Mouse (Mus musculus): ENCODE results near the gene Hhat. TPM values are rescaled to one million over a fixed set of nuclear protein-coding genes. Genes with fewer than 3 reads are reported as not detected.

Gene Hhat
- total RNA-seq, 2 experiments from 2014 or later = 0.81 to 1.3 TPM

- no peak overlapping the region for H3K4me3 ChIP-seq
- no peak for DNase-seq (ENCODE audit: extremely low spot score in 1 of 2, low spot score in 2 of 2)
- no peak for TF ChIP-seq CTCF (IDR thresholded peaks at IDR 0.05)
- intact Hi-C loops (cut with DNase I) = no loop called here
- no peak overlapping the region for H3K27ac ChIP-seq
Measured at GRCm38 (mm10) chr1:192750042-192750437, 21.0 kb downstream of the Hhat start.

GRCm38 (mm10) chr1:192749270-192750041 lies 21.6 kb downstream of the Hhat start:
- intact Hi-C loops (cut with DNase I) = no loop called here
- no peak for TF ChIP-seq CTCF (IDR thresholded peaks at IDR 0.05)
- no peak for DNase-seq (ENCODE audit: extremely low spot score in 1 of 2, low spot score in 2 of 2)
- Histone ChIP-seq H3K27ac (no peak overlapping the region), H3K4me3 (no peak overlapping the region)

GRCm38 (mm10) chr1:192746201-192746600 lies 24.8 kb downstream of the Hhat start:
- no peak for TF ChIP-seq CTCF (IDR thresholded peaks at IDR 0.05)
- no peak for DNase-seq (ENCODE audit: extremely low spot score in 1 of 2, low spot score in 2 of 2)
- no peak overlapping the region for H3K27ac ChIP-seq
- intact Hi-C loops (cut with DNase I) = no loop called here
- H3K4me3 ChIP-seq = no peak overlapping the region

- Histone ChIP-seq H3K27ac (no peak overlapping the region), H3K4me3 (no peak overlapping the region)
- intact Hi-C loops (cut with DNase I) = no loop called here
- TF ChIP-seq CTCF (IDR thresholded peaks at IDR 0.05) = peak; percentile 72
- no peak for DNase-seq (ENCODE audit: extremely low spot score in 1 of 2, low spot score in 2 of 2)
Measured at GRCm38 (mm10) chr1:192745240-192746101, 25.6 kb downstream of the Hhat start.

- DNase-seq (ENCODE audit: extremely low spot score in 1 of 2, low spot score in 2 of 2) = no peak
- H3K4me3 ChIP-seq = no peak overlapping the region
- intact Hi-C loops (cut with DNase I) = no loop called here
- no peak overlapping the region for H3K27ac ChIP-seq
- no peak for TF ChIP-seq CTCF (IDR thresholded peaks at IDR 0.05)
Measured at GRCm38 (mm10) chr1:192744880-192745239, 26.2 kb downstream of the Hhat start.

GRCm38 (mm10) chr1:192742394-192743251 lies 28.4 kb downstream of the Hhat start:
- no peak for TF ChIP-seq CTCF (IDR thresholded peaks at IDR 0.05)
- Histone ChIP-seq H3K4me3 (no peak overlapping the region), H3K27ac (no peak overlapping the region)
- intact Hi-C loops (cut with DNase I) = no loop called here
- DNase-seq (ENCODE audit: extremely low spot score in 1 of 2, low spot score in 2 of 2) = no peak

- no peak for DNase-seq (ENCODE audit: extremely low spot score in 1 of 2, low spot score in 2 of 2)
- intact Hi-C loops (cut with DNase I) = no loop called here
- no peak overlapping the region for H3K27ac ChIP-seq
- no peak for TF ChIP-seq CTCF (IDR thresholded peaks at IDR 0.05)
- H3K4me3 ChIP-seq = no peak overlapping the region
Measured at GRCm38 (mm10) chr1:192741896-192742295, 29.1 kb downstream of the Hhat start.

GRCm38 (mm10) chr1:192736524-192736923 lies 34.5 kb downstream of the Hhat start:
- intact Hi-C loops (cut with DNase I) = no loop called here

GRCm38 (mm10) chr1:192736002-192736426 lies 35.0 kb downstream of the Hhat start:
- no peak for TF ChIP-seq CTCF (IDR thresholded peaks at IDR 0.05)
- Histone ChIP-seq H3K27ac (no peak overlapping the region), H3K4me3 (no peak overlapping the region)
- intact Hi-C loops (cut with DNase I) = no loop called here
- DNase-seq (ENCODE audit: extremely low spot score in 1 of 2, low spot score in 2 of 2) = no peak

More at GRCm38 (mm10) chr1:192736524-192736923, 34.5 kb downstream of the Hhat start:
- Histone ChIP-seq H3K4me3 (no peak overlapping the region), H3K27ac (no peak overlapping the region)
- no peak for TF ChIP-seq CTCF (IDR thresholded peaks at IDR 0.05)
- no peak for DNase-seq (ENCODE audit: extremely low spot score in 1 of 2, low spot score in 2 of 2)

GRCm38 (mm10) chr1:192730517-192730916 lies 40.5 kb downstream of the Hhat start:
- intact Hi-C loops (cut with DNase I) = no loop called here
- no peak overlapping the region for H3K4me3 ChIP-seq
- no peak overlapping the region for H3K27ac ChIP-seq
- DNase-seq (ENCODE audit: extremely low spot score in 1 of 2, low spot score in 2 of 2) = no peak
- no peak for TF ChIP-seq CTCF (IDR thresholded peaks at IDR 0.05)

- TF ChIP-seq CTCF (IDR thresholded peaks at IDR 0.05) = peak; percentile 94
- Histone ChIP-seq H3K27ac (no peak overlapping the region), H3K4me3 (no peak overlapping the region)
- intact Hi-C loops (cut with DNase I) = loop anchor here (2.0 to 5.0 kb wide), 2 partner anchors 185 to 402 kb away; no protein-coding TSS in a partner anchor
- peak; percentile 51 to 68 for DNase-seq (ENCODE audit: extremely low spot score in 1 of 2, low spot score in 2 of 2)
Measured at GRCm38 (mm10) chr1:192726996-192727624, 43.9 kb downstream of the Hhat start.
